Mouse (Mus musculus) forebrain, embryonic 16.5 days (tissue): ENCODE measurements at regions not wholly inside any gene's neighbourhood (a gene's known extent, or its start where the extent isn't known, plus 50 kb on each side); places are given as distances from the start of the nearest gene placed in this dataset.

Experiments used
- ATAC-seq: fragments of 200-750 bp; cut with Nextera tagmentation; 2 replicates; pipeline ENCODE4 v1.8.0; 2017; ENCODE audit warnings: mild to moderate bottlenecking, moderate library complexity
- H3K27ac ChIP-seq: fragments of 300-500 bp; sonication (generic); 2 replicates; pipeline ENCODE4 v1.5.1; 2014; ENCODE audit warnings: low read length, control low read depth
- H3K27me3 ChIP-seq: fragments of 300-500 bp; sonication (generic); replicated peaks from 2 replicates; pipeline ENCODE4 v1.6.1; 2014; ENCODE audit warnings: low read length; ENCODE audit not compliant: control insufficient read depth, insufficient read depth
- H3K36me3 ChIP-seq: fragments of 300-500 bp; sonication (generic); 2 replicates; pipeline ENCODE4 v1.6.1; 2014; ENCODE audit not compliant: control insufficient read depth, insufficient read depth
- H3K4me1 ChIP-seq: fragments of 300-500 bp; sonication (generic); replicated peaks from 2 replicates; pipeline ENCODE4 v1.6.1; 2014; ENCODE audit warnings: low read length; ENCODE audit not compliant: control insufficient read depth, insufficient read depth
- H3K4me2 ChIP-seq: fragments of 300-500 bp; sonication (generic); 2 replicates; pipeline ENCODE4 v1.6.1; 2014; ENCODE audit warnings: mild to moderate bottlenecking, low read length, control low read depth
- H3K4me3 ChIP-seq: fragments of 300-500 bp; sonication (generic); replicated peaks from 2 replicates; pipeline ENCODE4 v1.5.1; 2014; ENCODE audit warnings: mild to moderate bottlenecking, low read length, control low read depth
- H3K9ac ChIP-seq: fragments of 300-500 bp; sonication (generic); replicated peaks from 2 replicates; pipeline ENCODE4 v1.6.1; 2014; ENCODE audit warnings: low read depth, low read length, control low read depth
- H3K9me3 ChIP-seq: fragments of 300-500 bp; sonication (generic); 2 replicates; pipeline ENCODE4 v1.6.1; 2016; ENCODE audit warnings: low read length; ENCODE audit not compliant: control insufficient read depth
- WGBS: fragments of 180-500 bp; shearing (Covaris S2); extraction: QIAGEN DNeasy Blood & Tissue Kit; methylation state at CpG from one replicate; pipeline ENCODE4 v1.1.7; 2014; 5-methylcytosine and 5-hydroxymethylcytosine counted together

DNA sequence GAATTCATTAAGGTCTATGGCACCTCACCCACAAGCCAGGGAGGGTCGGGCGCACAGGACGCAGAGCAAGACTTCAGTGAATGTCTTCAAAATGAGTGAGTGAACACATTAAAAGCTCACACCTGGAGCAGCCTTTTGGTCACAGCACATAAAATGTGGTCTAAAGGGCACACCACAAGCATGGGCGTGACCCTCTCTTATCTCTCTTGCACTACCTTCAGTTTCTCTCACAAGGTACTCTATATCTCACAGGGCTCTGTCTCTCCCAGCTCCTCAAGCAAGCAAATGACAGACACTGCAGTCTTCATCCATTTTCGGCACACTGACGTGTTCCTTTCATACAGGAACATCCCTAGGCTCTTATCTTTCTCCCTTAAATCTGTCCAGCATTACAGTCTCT is 444.0 kb downstream of the Slc16a7 start:
- no peak overlapping the region for H3K27ac ChIP-seq
- no peak overlapping the region for H3K4me2 ChIP-seq
- ATAC-seq, result no peak
- H3K27me3 ChIP-seq, result no peaks in the 10 kb centered on the region
- H3K9me3 ChIP-seq, result no peaks in the 10 kb centered on the region
- H3K9ac ChIP-seq, result no peak overlapping the region
- no peaks in the 10 kb centered on the region for H3K4me1 ChIP-seq
- WGBS, result 93% methylated on average over 6 of the region's 6 CpGs
- no peaks in the 10 kb centered on the region for H3K36me3 ChIP-seq
- no peak overlapping the region for H3K4me3 ChIP-seq

GRCm38 (mm10) chr10:124942214-124942613 is 447.1 kb downstream of the Slc16a7 start:
- no peaks in the 10 kb centered on the region for H3K4me1 ChIP-seq
- H3K4me2 ChIP-seq, result no peak overlapping the region
- no peak overlapping the region for H3K9ac ChIP-seq
- no peak overlapping the region for H3K4me3 ChIP-seq
- no peak for ATAC-seq
- H3K27me3 ChIP-seq, result no peaks in the 10 kb centered on the region
- H3K36me3 ChIP-seq, result no peaks in the 10 kb centered on the region
- whole genome bisulfite sequencing, result 59% methylated on average over 12 of the region's 12 CpGs
- H3K27ac ChIP-seq, result no peak overlapping the region
- no peaks in the 10 kb centered on the region for H3K9me3 ChIP-seq

DNA sequence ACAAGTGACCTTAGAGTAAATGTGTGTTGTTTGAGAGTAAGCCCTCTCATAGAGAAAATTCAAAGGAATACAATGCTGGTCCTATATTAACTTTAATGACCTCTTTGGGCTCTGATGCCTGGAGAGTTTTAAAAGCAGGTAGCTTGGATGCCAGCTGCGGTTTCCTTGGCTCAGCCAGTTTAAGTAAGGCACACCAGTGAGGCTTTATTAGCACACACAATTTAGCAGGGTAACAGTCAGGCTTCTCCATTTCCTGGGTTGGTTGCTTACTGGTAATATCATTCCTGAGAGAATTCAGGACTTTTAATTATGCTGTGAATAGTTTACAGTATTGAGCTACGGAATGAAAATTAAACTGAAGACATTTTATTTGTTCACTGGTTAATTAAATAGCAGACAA is 462.0 kb downstream of the Slc16a7 start:
- H3K9me3 ChIP-seq, result no peaks in the 10 kb centered on the region
- H3K27ac ChIP-seq, result no peak overlapping the region
- H3K4me3 ChIP-seq, result no peak overlapping the region
- H3K9ac ChIP-seq, result no peak overlapping the region
- no peaks in the 10 kb centered on the region for H3K36me3 ChIP-seq
- ATAC-seq, result no peak
- no peaks in the 10 kb centered on the region for H3K27me3 ChIP-seq
- WGBS, result 41% methylated on average over 2 of the region's 2 CpGs
- no peak overlapping the region for H3K4me2 ChIP-seq
- no peaks in the 10 kb centered on the region for H3K4me1 ChIP-seq

DNA sequence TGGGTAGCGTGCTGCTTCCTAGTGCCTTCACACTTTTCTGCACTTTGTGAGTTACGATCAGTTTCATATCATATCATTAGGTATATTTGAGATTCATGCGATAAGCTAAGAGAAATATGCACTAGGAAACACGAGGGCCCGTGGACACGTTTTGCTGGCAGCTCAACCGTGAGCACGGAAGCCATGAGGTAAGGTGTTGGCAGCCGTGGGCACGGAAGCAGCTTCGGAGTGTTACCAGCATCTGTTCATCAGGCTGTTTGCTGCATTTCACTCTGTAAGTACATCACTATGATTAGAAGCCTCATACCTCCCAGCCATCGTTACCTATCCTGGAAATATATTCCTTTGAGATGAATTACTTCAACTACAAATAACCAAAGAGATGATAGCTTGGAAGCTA is 489.2 kb downstream of the Slc16a7 start:
- Histone ChIP-seq H3K27me3 (no peaks in the 10 kb centered on the region), H3K9ac (no peak overlapping the region), H3K4me3 (no peak overlapping the region), H3K4me1 (no peaks in the 10 kb centered on the region), H3K4me2 (0 out of 2 replicates have a peak overlapping the region, but pooled peaks have one; percentile 14), H3K9me3 (no peaks in the 10 kb centered on the region), H3K36me3 (no peaks in the 10 kb centered on the region), H3K27ac (no peak overlapping the region)
- WGBS, result 66% methylated on average over 12 of the region's 12 CpGs
- ATAC-seq, result peak; percentile 68; the same call in 1 of the 2 replicates

- ATAC-seq, result no peak
- Histone ChIP-seq H3K9me3 (no peaks in the 10 kb centered on the region), H3K4me1 (no peaks in the 10 kb centered on the region), H3K4me3 (no peak overlapping the region), H3K36me3 (no peaks in the 10 kb centered on the region), H3K27me3 (no peaks in the 10 kb centered on the region), H3K27ac (no peak overlapping the region), H3K4me2 (no peak overlapping the region), H3K9ac (no peak overlapping the region)
Observed at GRCm38 (mm10) chr10:124878525-124878924, 510.7 kb downstream of the Slc16a7 start.

DNA sequence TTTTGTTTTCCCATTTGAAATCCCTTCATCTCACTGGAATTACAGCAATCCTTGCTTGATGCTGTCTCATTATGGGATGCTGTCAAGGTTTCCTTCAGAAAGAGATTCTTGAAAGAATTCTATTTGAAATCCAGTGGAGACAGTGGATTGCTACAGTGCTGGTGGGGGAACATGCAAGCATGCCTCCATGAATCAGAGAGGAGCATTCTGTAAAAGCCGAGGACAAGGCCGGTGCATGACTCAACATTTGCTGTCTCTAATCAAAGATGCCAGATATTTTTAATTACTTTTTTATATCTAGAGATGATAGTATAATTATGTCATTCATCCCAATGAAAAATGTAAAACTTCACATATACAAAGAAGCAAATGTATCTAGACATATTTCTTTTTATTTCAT is 511.6 kb downstream of the Slc16a7 start:
- H3K9ac ChIP-seq, result no peak overlapping the region
- no peaks in the 10 kb centered on the region for H3K36me3 ChIP-seq
- no peak for ATAC-seq
- H3K4me1 ChIP-seq, result no peaks in the 10 kb centered on the region
- H3K4me2 ChIP-seq, result no peak overlapping the region
- no peak overlapping the region for H3K27ac ChIP-seq
- H3K4me3 ChIP-seq, result no peak overlapping the region
- WGBS, result 90% methylated on average over 2 of the region's 2 CpGs
- H3K9me3 ChIP-seq, result no peaks in the 10 kb centered on the region
- no peaks in the 10 kb centered on the region for H3K27me3 ChIP-seq

GRCm38 (mm10) chr10:124872211-124872610 is 517.1 kb downstream of the Slc16a7 start:
- Histone ChIP-seq H3K4me3 (no peak overlapping the region), H3K4me1 (no peaks in the 10 kb centered on the region), H3K9ac (no peak overlapping the region), H3K27ac (no peak overlapping the region), H3K9me3 (no peaks in the 10 kb centered on the region), H3K27me3 (no peaks in the 10 kb centered on the region), H3K36me3 (no peaks in the 10 kb centered on the region), H3K4me2 (no peak overlapping the region)
- ATAC-seq, result no peak
- 94% methylated on average over 2 of the region's 2 CpGs for WGBS

- no peaks in the 10 kb centered on the region for H3K36me3 ChIP-seq
- H3K4me1 ChIP-seq, result no peaks in the 10 kb centered on the region
- H3K27ac ChIP-seq, result no peak overlapping the region
- H3K4me2 ChIP-seq, result no peak overlapping the region
- no peaks in the 10 kb centered on the region for H3K27me3 ChIP-seq
- H3K9ac ChIP-seq, result no peak overlapping the region
- no peak overlapping the region for H3K4me3 ChIP-seq
- WGBS, result 78% methylated on average over 8 of the region's 8 CpGs
- H3K9me3 ChIP-seq, result no peaks in the 10 kb centered on the region
- no peak for ATAC-seq
Observed at GRCm38 (mm10) chr10:124842546-124843113, 546.6 kb downstream of the Slc16a7 start.

GRCm38 (mm10) chr10:124833930-124834329 is 555.3 kb downstream of the Slc16a7 start:
- Histone ChIP-seq H3K9ac (no peak overlapping the region), H3K9me3 (no peaks in the 10 kb centered on the region), H3K4me2 (no peak overlapping the region), H3K36me3 (no peaks in the 10 kb centered on the region), H3K4me1 (no peaks in the 10 kb centered on the region), H3K27ac (no peak overlapping the region), H3K4me3 (no peak overlapping the region), H3K27me3 (no peaks in the 10 kb centered on the region)
- 61% methylated on average over 4 of the region's 4 CpGs for WGBS
- no peak for ATAC-seq

DNA sequence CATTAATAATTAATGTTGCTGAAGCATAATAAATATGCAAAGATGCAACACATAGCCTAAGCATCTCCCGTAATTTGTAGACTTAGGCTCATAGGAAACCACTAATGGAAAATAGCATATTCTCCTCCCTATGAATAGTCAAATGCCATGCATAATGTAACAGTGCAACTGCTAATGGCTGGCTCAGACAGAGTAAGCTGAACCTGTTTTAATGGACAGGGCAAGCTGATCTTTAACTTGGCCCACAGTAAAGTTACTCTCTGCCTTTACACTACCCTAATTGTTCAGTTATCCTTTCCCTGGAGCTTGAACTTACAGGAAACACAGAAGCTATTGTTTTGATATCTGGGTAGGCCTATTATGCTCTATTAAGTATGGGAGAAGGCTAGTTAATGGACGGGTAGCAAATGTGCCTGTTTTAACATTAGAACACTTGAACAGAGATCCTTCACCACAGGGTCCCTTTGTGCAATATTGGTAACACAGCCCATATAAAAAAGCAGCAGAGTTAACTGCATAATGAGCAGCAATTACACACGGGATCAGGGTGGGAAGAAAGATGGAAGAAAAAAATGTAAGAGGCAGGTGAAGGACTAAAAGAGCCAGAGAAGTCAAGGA is 585.2 kb downstream of the Slc16a7 start:
- H3K27me3 ChIP-seq, result no peaks in the 10 kb centered on the region
- no peaks in the 10 kb centered on the region for H3K36me3 ChIP-seq
- no peak overlapping the region for H3K4me2 ChIP-seq
- H3K4me1 ChIP-seq, result peaks cover 4% of the 10 kb centered on the region; the same call in 1 of the 2 replicates
- WGBS, result 13% methylated on average over 3 of the region's 3 CpGs
- H3K9me3 ChIP-seq, result no peaks in the 10 kb centered on the region
- peak; percentile 66 for ATAC-seq
- no peak overlapping the region for H3K4me3 ChIP-seq
- H3K9ac ChIP-seq, result no peak overlapping the region
- H3K27ac ChIP-seq, result no peak overlapping the region
